Mouse (Mus musculus) heart, embryonic 14.5 days (tissue): Measurements from ENCODE around the gene Srarp. TPM values are rescaled to one million over a fixed set of nuclear protein-coding genes. Genes with fewer than 3 reads are reported as not detected.

ENCODE experiments used
- ATAC-seq: fragments of 200-750 bp; cut with Nextera tagmentation; 2 replicates; pipeline ENCODE4 v1.8.0; 2017; ENCODE audit warnings: low read depth, moderate TSS enrichment; ENCODE audit not compliant: insufficient number of reproducible peaks, insufficient read depth, low FRiP score
- H3K27ac ChIP-seq, 2 experiments: fragments of 200-500 bp in 1 of 2; fragments of 300-500 bp in 1 of 2; sonication (generic) in 1 of 2; replicated peaks in 1 of 2; 2 replicates each; pipeline ENCODE4 v1.5.1; 2012 to 2014; ENCODE audit warnings: low read depth in 2 of 2, low read length in 2 of 2, control low read depth in 1 of 2, mild to moderate bottlenecking in 1 of 2, mixed read lengths in 1 of 2; ENCODE audit not compliant: control insufficient read depth in 1 of 2, insufficient read depth in 1 of 2
- H3K27me3 ChIP-seq: fragments of 300-500 bp; sonication (generic); 2 replicates; pipeline ENCODE4 v1.6.1; 2014; ENCODE audit warnings: mild to moderate bottlenecking, low read length, control low read depth; ENCODE audit not compliant: control insufficient read depth, insufficient read depth
- H3K36me3 ChIP-seq: fragments of 300-500 bp; sonication (generic); 2 replicates; pipeline ENCODE4 v1.6.1; 2014; ENCODE audit warnings: mild to moderate bottlenecking, control low read depth, low read length, mixed read lengths; ENCODE audit not compliant: control insufficient read depth, insufficient read depth
- H3K4me1 ChIP-seq, 2 experiments: fragments of 200-500 bp in 1 of 2; fragments of 300-500 bp in 1 of 2; sonication (generic) in 1 of 2; 2 replicates each; pipeline ENCODE4 v1.6.1; 2012 to 2014; ENCODE audit warnings: low read length in 2 of 2, control low read depth in 1 of 2, mixed read lengths in 1 of 2; ENCODE audit not compliant: control insufficient read depth in 2 of 2, insufficient read depth in 2 of 2
- H3K4me2 ChIP-seq: fragments of 300-500 bp; sonication (generic); 2 replicates; pipeline ENCODE4 v1.6.1; 2014; ENCODE audit warnings: mild to moderate bottlenecking, low read length
- H3K4me3 ChIP-seq, 2 experiments: fragments of 200-500 bp in 1 of 2; fragments of 300-500 bp in 1 of 2; sonication (generic) in 1 of 2; 2 replicates each; pipeline ENCODE4 v1.5.1; 2012 to 2014; ENCODE audit warnings: low read length in 2 of 2, mild to moderate bottlenecking in 2 of 2, control low read depth in 1 of 2, low read depth in 1 of 2, moderate library complexity in 1 of 2; ENCODE audit not compliant: control insufficient read depth in 1 of 2, insufficient read depth in 1 of 2
- H3K9ac ChIP-seq: fragments of 300-500 bp; sonication (generic); 2 replicates; pipeline ENCODE4 v1.6.1; 2014; ENCODE audit warnings: mild to moderate bottlenecking, low read length
- H3K9me3 ChIP-seq: fragments of 300-500 bp; sonication (generic); 2 replicates; pipeline ENCODE4 v1.6.1; 2016; ENCODE audit warnings: low read length, control low read depth; ENCODE audit not compliant: control insufficient read depth
- WGBS: fragments of 180-500 bp; shearing (Covaris S2); extraction: QIAGEN DNeasy Blood & Tissue Kit; methylation state at CpG from one replicate; pipeline ENCODE4 v1.1.7; 2014; 5-methylcytosine and 5-hydroxymethylcytosine counted together
- polyA plus RNA-seq: library from polyadenylated mRNA; unstranded; fragments of >200 nt; fragmentation: Nextera tagmentation; extraction: Ambion mirVana; gene quantifications from 2 replicates; pipeline ENCODE4 v1.2.1, GENCODE M21; 2014

The Srarp gene
- polyA plus RNA-seq, 1 experiment from 2014 or later = not detected

DNA sequence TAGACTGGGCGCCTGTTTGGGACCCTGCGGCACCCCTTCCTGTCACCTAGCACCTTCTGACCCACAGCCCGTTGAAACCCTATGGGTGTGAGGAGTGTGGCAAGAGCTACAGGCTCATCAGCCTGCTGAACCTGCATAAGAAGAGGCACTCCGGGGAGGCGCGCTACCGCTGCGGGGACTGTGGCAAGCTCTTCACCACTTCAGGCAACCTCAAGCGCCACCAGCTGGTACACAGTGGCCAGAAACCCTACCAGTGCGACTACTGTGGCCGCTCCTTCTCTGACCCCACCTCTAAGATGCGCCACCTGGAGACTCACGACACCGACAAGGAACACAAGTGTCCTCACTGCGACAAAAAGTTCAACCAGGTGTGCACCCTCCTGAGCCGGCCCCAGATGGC, 28.8 kb upstream of the Srarp start:
- H3K27me3 ChIP-seq = no peaks in the 10 kb centered on the region
- no peak overlapping the region for H3K27ac ChIP-seq
- H3K9ac ChIP-seq = no peak overlapping the region
- peaks cover 80% of the 10 kb centered on the region for H3K36me3 ChIP-seq
- H3K4me2 ChIP-seq = no peak overlapping the region
- ATAC-seq = no peak
- 79% methylated on average over 16 of the region's 16 CpGs for WGBS
- H3K4me3 ChIP-seq = no peak overlapping the region
- no peaks in the 10 kb centered on the region for H3K9me3 ChIP-seq
- H3K4me1 ChIP-seq = no peaks in the 10 kb centered on the region

DNA sequence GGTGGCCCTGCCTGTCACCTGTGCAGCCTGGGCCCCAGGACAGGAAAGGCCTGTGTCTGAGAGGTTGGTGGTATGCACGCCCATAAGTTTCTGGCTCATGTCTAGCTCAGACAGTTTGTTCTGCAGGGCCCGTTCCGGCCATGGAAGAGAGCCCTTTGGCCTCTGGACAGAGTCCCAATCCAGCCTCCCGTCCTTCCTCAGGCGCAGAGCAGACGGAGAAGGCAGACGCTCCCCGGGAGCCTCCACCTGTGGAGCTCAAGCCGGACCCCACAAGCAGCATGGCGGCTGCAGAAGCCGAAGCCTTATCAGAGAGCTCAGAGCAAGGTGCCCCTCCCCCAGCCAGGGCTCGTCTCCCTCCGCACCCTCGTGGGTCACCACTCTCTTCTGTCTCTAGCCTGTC, 27.6 kb upstream of the Srarp start:
- no peaks in the 10 kb centered on the region for H3K9me3 ChIP-seq
- no peak overlapping the region for H3K9ac ChIP-seq
- H3K36me3 ChIP-seq = peaks cover 67% of the 10 kb centered on the region
- peaks cover under 1 to 4% of the 10 kb centered on the region in 2 experiments; a peak in 2 of 4 replicates for H3K4me1 ChIP-seq
- no peak for ATAC-seq
- no peak overlapping the region for H3K27ac ChIP-seq
- no peak overlapping the region for H3K4me2 ChIP-seq
- no peaks in the 10 kb centered on the region for H3K27me3 ChIP-seq
- no peak overlapping the region for H3K4me3 ChIP-seq
- 63% methylated on average over 14 of the region's 14 CpGs for WGBS

DNA sequence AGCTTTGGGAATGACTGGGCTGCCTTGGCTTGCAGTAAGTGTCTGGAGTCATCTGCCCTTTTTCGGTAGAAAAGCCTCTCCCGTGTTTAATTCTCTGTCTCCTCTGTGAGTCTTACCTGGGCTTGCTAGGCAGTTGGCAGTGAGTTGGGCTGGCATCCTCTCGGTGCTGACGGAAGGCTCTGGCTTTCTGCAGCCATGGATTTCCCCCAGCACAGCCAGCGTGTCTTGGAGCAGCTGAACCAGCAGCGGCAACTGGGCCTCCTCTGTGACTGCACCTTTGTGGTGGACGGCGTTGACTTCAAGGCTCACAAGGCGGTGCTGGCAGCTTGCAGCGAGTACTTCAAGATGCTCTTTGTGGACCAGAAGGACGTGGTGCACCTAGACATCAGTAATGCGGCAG, 25.7 kb upstream of the Srarp start:
- no peak for ATAC-seq
- no peak overlapping the region for H3K4me3 ChIP-seq
- no peak overlapping the region for H3K9ac ChIP-seq
- H3K4me2 ChIP-seq = no peak overlapping the region
- 90% methylated on average over 12 of the region's 12 CpGs for WGBS
- H3K36me3 ChIP-seq = peaks cover 48% of the 10 kb centered on the region
- no peak overlapping the region for H3K27ac ChIP-seq
- H3K27me3 ChIP-seq = no peaks in the 10 kb centered on the region
- peaks cover 2 to 13% of the 10 kb centered on the region in 2 experiments; a peak in 2 of 4 replicates for H3K4me1 ChIP-seq
- no peaks in the 10 kb centered on the region for H3K9me3 ChIP-seq

DNA sequence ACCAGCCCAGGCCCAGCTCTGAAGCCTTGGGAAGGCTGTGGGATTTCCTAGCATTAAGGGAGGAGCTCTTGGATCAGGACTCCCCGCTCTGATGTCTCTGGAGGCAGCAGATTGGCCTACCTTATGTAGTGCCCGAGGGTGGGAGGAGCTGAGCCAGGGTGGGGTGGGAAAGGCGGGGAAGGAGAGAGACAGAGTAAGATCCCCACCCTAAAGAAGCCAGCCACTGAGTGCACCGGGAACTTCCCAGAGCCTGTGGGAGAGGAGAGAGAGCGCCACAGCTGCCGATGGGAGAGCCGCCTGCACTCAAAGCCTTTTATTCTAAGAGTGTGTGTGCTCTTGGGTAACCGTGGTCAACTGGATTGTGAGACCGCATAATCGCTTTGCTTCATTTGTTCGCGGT, 25.2 kb upstream of the Srarp start:
- 73% methylated on average over 12 of the region's 12 CpGs for WGBS
- Histone ChIP-seq H3K27ac (no peak overlapping the region), H3K9me3 (no peaks in the 10 kb centered on the region), H3K36me3 (peaks cover 43% of the 10 kb centered on the region), H3K4me2 (no peak overlapping the region), H3K4me3 (no peak overlapping the region), H3K27me3 (no peaks in the 10 kb centered on the region), H3K9ac (no peak overlapping the region), H3K4me1 (peaks cover 2 to 13% of the 10 kb centered on the region in 2 experiments; a peak in 2 of 4 replicates)
- no peak for ATAC-seq

GRCm38 (mm10) chr4:141460481-141460880, 24.6 kb upstream of the Srarp start:
- H3K4me1 ChIP-seq = peaks cover 2 to 13% of the 10 kb centered on the region in 2 experiments; a peak in 2 of 4 replicates
- no peaks in the 10 kb centered on the region for H3K9me3 ChIP-seq
- no peak overlapping the region for H3K4me2 ChIP-seq
- no peaks in the 10 kb centered on the region for H3K27me3 ChIP-seq
- no peak overlapping the region for H3K4me3 ChIP-seq
- no peak for ATAC-seq
- H3K36me3 ChIP-seq = peaks cover 37% of the 10 kb centered on the region
- 92% methylated on average over 4 of the region's 4 CpGs for WGBS
- H3K9ac ChIP-seq = no peak overlapping the region
- H3K27ac ChIP-seq = no peak overlapping the region

- ATAC-seq = no peak
- 90% methylated on average over 9 of the region's 9 CpGs for WGBS
Observed at GRCm38 (mm10) chr4:141459766-141460165, 23.9 kb upstream of the Srarp start.

DNA sequence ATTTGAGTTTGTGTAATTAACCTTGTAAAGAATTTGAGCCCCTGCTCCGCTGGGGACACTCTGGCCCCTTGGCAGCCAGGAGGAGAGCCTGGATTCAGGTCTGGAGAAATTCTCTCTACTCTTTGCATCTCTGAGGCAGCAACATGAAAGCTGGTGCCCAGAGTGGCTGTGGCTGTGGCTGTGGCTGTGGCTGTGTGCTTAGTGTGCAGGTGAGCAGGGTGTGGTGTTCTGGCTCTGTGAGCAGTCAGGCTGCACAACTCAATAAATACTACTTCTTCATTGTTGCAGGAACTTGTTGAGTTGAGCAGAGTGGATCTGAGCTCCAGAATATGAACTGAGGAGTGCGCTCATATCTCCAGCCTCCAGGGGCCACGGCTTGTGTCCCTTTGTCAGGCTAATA, 23.0 kb upstream of the Srarp start:
- no peak for ATAC-seq
- no peak overlapping the region; a peak in 1 of 4 replicates for H3K27ac ChIP-seq
- WGBS = 76% methylated on average over 3 of the region's 3 CpGs
- H3K4me3 ChIP-seq = no peak overlapping the region
- H3K4me2 ChIP-seq = no peak overlapping the region
- no peaks in the 10 kb centered on the region for H3K27me3 ChIP-seq
- H3K9ac ChIP-seq = no peak overlapping the region; the same call in 1 of the 2 replicates
- H3K4me1 ChIP-seq = peaks cover 2 to 13% of the 10 kb centered on the region in 2 experiments; a peak in 2 of 4 replicates
- peaks cover 21% of the 10 kb centered on the region for H3K36me3 ChIP-seq
- H3K9me3 ChIP-seq = no peaks in the 10 kb centered on the region

More at GRCm38 (mm10) chr4:141459766-141460165, 23.9 kb upstream of the Srarp start:
- Histone ChIP-seq H3K36me3 (peaks cover 30% of the 10 kb centered on the region), H3K9me3 (no peaks in the 10 kb centered on the region), H3K4me1 (peaks cover 2 to 13% of the 10 kb centered on the region in 2 experiments; a peak in 2 of 4 replicates), H3K27ac (no peak overlapping the region), H3K9ac (no peak overlapping the region), H3K4me2 (no peak overlapping the region), H3K4me3 (no peak overlapping the region), H3K27me3 (no peaks in the 10 kb centered on the region)

GRCm38 (mm10) chr4:141458236-141458635, 22.3 kb upstream of the Srarp start:
- Histone ChIP-seq H3K9ac (peak overlapping the region; percentile 38; the same call in 1 of the 2 replicates), H3K4me1 (peaks cover 2 to 13% of the 10 kb centered on the region in 2 experiments; a peak in 2 of 4 replicates), H3K4me3 (no peak overlapping the region), H3K27ac (peak overlapping the region in 1 of 2 experiments; percentile 31; a peak in 1 of 4 replicates), H3K36me3 (peaks cover 18% of the 10 kb centered on the region), H3K9me3 (no peaks in the 10 kb centered on the region), H3K4me2 (no peak overlapping the region), H3K27me3 (no peaks in the 10 kb centered on the region)
- 18% methylated on average over 7 of the region's 7 CpGs for whole genome bisulfite sequencing
- peak; percentile 65; the same call in 1 of the 2 replicates for ATAC-seq
